Mouse (Mus musculus) CH12.LX (cell line): Measurements from ENCODE around the gene Edc3.

Experiments
- CHD1 ChIP-seq: IDR thresholded peaks from 2 replicates; pipeline ENCODE4 v1.6.1; 2012; ENCODE audit warnings: low read depth, low read length, improper control_type of control experiment, inconsistent platforms
- CHD2 ChIP-seq: IDR thresholded peaks from 2 replicates; pipeline ENCODE4 v1.6.1; 2011; ENCODE audit warnings: low read length, improper control_type of control experiment
- CTCF ChIP-seq, 2 experiments: IDR thresholded peaks in 1 of 2; conservative IDR thresholded peaks in 1 of 2; 2 replicates each; pipeline ENCODE4 v1.5.1; 2011 to 2012; ENCODE audit warnings: low read depth in 2 of 2, low read length in 2 of 2, improper control_type of control experiment in 1 of 2, inconsistent platforms in 1 of 2, mild to moderate bottlenecking in 1 of 2, moderate library complexity in 1 of 2
- ELF1 ChIP-seq: IDR thresholded peaks from 2 replicates; pipeline ENCODE4 v1.6.1; 2014; ENCODE audit warnings: low read depth, mild to moderate bottlenecking, inconsistent platforms, low read length, improper control_type of control experiment
- MAX ChIP-seq: IDR thresholded peaks from 2 replicates; pipeline ENCODE4 v1.6.1; 2011; ENCODE audit warnings: low read length, improper control_type of control experiment
- POLR2A ChIP-seq: IDR thresholded peaks from 2 replicates; pipeline ENCODE4 v1.6.1; 2011; ENCODE audit warnings: low read depth, mild to moderate bottlenecking, improper control_type of control experiment, low read length
- RAD21 ChIP-seq: IDR thresholded peaks from 2 replicates; pipeline ENCODE4 v1.6.1; 2011; ENCODE audit warnings: low read depth, mild to moderate bottlenecking, low read length, improper control_type of control experiment, moderate library complexity
- TCF12 ChIP-seq: IDR thresholded peaks from 2 replicates; pipeline ENCODE4 v1.6.1; 2014; ENCODE audit warnings: low read depth, mild to moderate bottlenecking, inconsistent platforms, low read length, improper control_type of control experiment
- UBTF ChIP-seq: IDR thresholded peaks from 2 replicates; pipeline ENCODE4 v1.6.1; 2012; ENCODE audit warnings: low read depth, mild to moderate bottlenecking, inconsistent platforms, low read length, improper control_type of control experiment, moderate library complexity
- USF1 ChIP-seq: IDR thresholded peaks from 2 replicates; pipeline ENCODE4 v1.6.1; 2014; ENCODE audit warnings: low read depth, mild to moderate bottlenecking, inconsistent platforms, low read length, improper control_type of control experiment
- ZC3H11A ChIP-seq: IDR thresholded peaks from 2 replicates; pipeline ENCODE4 v1.6.1; 2012; ENCODE audit warnings: low read depth, mild to moderate bottlenecking, inconsistent platforms, low read length, improper control_type of control experiment
- ZKSCAN1 ChIP-seq: IDR thresholded peaks from 2 replicates; pipeline ENCODE4 v1.6.1; 2012; ENCODE audit warnings: low read depth, inconsistent platforms, low read length, improper control_type of control experiment, borderline replicate concordance

- TF ChIP-seq CTCF (conservative IDR thresholded peaks at IDR 0.05 in 1 of 2, IDR thresholded peaks at IDR 0.05 in 1 of 2; ENCODE audit: low read depth in 2 of 2, low read length in 2 of 2) (no peak), CHD2 (no peak), ZC3H11A (no peak), POLR2A (no peak), MAX (no peak), ELF1 (no peak), RAD21 (no peak), ZKSCAN1 (no peak), CHD1 (no peak), TCF12 (no peak), USF1 (no peak), UBTF (no peak)
These were observed 25.3 kb downstream of the Edc3 start for GRCm38 (mm10) chr9:57733606-57734005.
